Mouse (Mus musculus) cortical plate, adult 2 months (tissue): ENCODE results near the gene Ano9.

ENCODE experiments used
- CTCF ChIP-seq: fragments of 200-500 bp; IDR thresholded peaks from 2 replicates; pipeline ENCODE4 v1.5.1; 2011; ENCODE audit warnings: mild to moderate bottlenecking, control low read depth, low read length; ENCODE audit not compliant: insufficient read depth; ENCODE audit errors: extremely low read depth
- POLR2A ChIP-seq: fragments of 200-500 bp; IDR thresholded peaks from 2 replicates; pipeline ENCODE4 v1.6.1; 2011; ENCODE audit warnings: mild to moderate bottlenecking, low read length, control low read depth; ENCODE audit not compliant: insufficient read depth; ENCODE audit errors: extremely low read depth

- TF ChIP-seq CTCF: no peak
- TF ChIP-seq POLR2A: no peak
Observed at GRCm38 (mm10) chr7:141087894-141088293, 29.7 kb downstream of the Ano9 start.
